Mouse (Mus musculus): Measurements from ENCODE around the gene Top3b. TPM values are rescaled to one million over a fixed set of nuclear protein-coding genes. Genes with fewer than 3 reads are reported as not detected.
"Not testable (repeated sequence)": the region's sequence is repeated elsewhere in the genome, so short reads cannot be mapped to it uniquely, and the experiment has no call there.

Top3b gene
- polyA plus RNA-seq, 1 experiment = 2.5 TPM

GRCm38 (mm10) chr16:16918441-16919117 lies 48.0 kb downstream of the Top3b start:
- Histone ChIP-seq H3K9me3 (ENCODE audit: control insufficient read depth, low read length) (no peaks in the 10 kb centered on the region), H3K4me1 (ENCODE audit: control insufficient read depth) (no peaks in the 10 kb centered on the region), H3K4me3 (replicated peaks) (no peak overlapping the region), H3K27me3 (ENCODE audit: control insufficient read depth) (no peaks in the 10 kb centered on the region), H3K36me3 (ENCODE audit: control insufficient read depth) (peaks cover 51% of the 10 kb centered on the region)
- TF ChIP-seq GATA1 (IDR thresholded peaks at IDR 0.05; ENCODE audit: low read length) (no peak), TAL1 (IDR thresholded peaks at IDR 0.05; ENCODE audit: low read length) (no peak)

GRCm38 (mm10) chr16:16921021-16921435 lies 50.5 kb downstream of the Top3b start:
- TF ChIP-seq GATA1 (IDR thresholded peaks at IDR 0.05; ENCODE audit: low read length) (no peak), TAL1 (IDR thresholded peaks at IDR 0.05; ENCODE audit: low read length) (no peak)
- Histone ChIP-seq H3K9me3 (ENCODE audit: control insufficient read depth, low read length) (no peaks in the 10 kb centered on the region), H3K27me3 (ENCODE audit: control insufficient read depth) (no peaks in the 10 kb centered on the region), H3K4me3 (replicated peaks) (no peak overlapping the region), H3K4me1 (ENCODE audit: control insufficient read depth) (no peaks in the 10 kb centered on the region), H3K36me3 (ENCODE audit: control insufficient read depth) (peaks cover 42% of the 10 kb centered on the region)

GRCm38 (mm10) chr16:16924481-16924880 lies 53.9 kb downstream of the Top3b start:
- H3K27me3 ChIP-seq (ENCODE audit: control insufficient read depth) = no peaks in the 10 kb centered on the region
- TF ChIP-seq TAL1 (IDR thresholded peaks at IDR 0.05; ENCODE audit: low read length) (no peak), GATA1 (IDR thresholded peaks at IDR 0.05; ENCODE audit: low read length) (no peak)
- H3K9me3 ChIP-seq (ENCODE audit: control insufficient read depth, low read length) = no peaks in the 10 kb centered on the region
- peaks cover 21% of the 10 kb centered on the region for H3K36me3 ChIP-seq (ENCODE audit: control insufficient read depth)
- no peaks in the 10 kb centered on the region for H3K4me1 ChIP-seq (ENCODE audit: control insufficient read depth)
- no peak overlapping the region for H3K4me3 ChIP-seq (replicated peaks)

GRCm38 (mm10) chr16:16926536-16926935 lies 56.0 kb downstream of the Top3b start:
- Histone ChIP-seq H3K4me1 (ENCODE audit: control insufficient read depth) (no peaks in the 10 kb centered on the region), H3K27me3 (ENCODE audit: control insufficient read depth) (no peaks in the 10 kb centered on the region), H3K9me3 (ENCODE audit: control insufficient read depth, low read length) (no peaks in the 10 kb centered on the region), H3K4me3 (replicated peaks) (no peak overlapping the region), H3K36me3 (ENCODE audit: control insufficient read depth) (peaks cover 11% of the 10 kb centered on the region)
- TF ChIP-seq TAL1 (IDR thresholded peaks at IDR 0.05; ENCODE audit: low read length) = no peak
- TF ChIP-seq GATA1 (IDR thresholded peaks at IDR 0.05; ENCODE audit: low read length) = no peak

GRCm38 (mm10) chr16:16928908-16929307 lies 58.4 kb downstream of the Top3b start:
- H3K4me3 ChIP-seq (replicated peaks); H3K9me3 ChIP-seq (ENCODE audit: control insufficient read depth, low read length); H3K27me3 ChIP-seq (ENCODE audit: control insufficient read depth); H3K4me1 ChIP-seq (ENCODE audit: control insufficient read depth); H3K36me3 ChIP-seq (ENCODE audit: control insufficient read depth): not testable (repeated sequence)

- TF ChIP-seq TAL1 (IDR thresholded peaks at IDR 0.05; ENCODE audit: low read length) (no peak), GATA1 (IDR thresholded peaks at IDR 0.05; ENCODE audit: low read length) (no peak)
- Histone ChIP-seq H3K9me3 (ENCODE audit: control insufficient read depth, low read length) (no peaks in the 10 kb centered on the region), H3K36me3 (ENCODE audit: control insufficient read depth) (no peaks in the 10 kb centered on the region), H3K4me1 (ENCODE audit: control insufficient read depth) (no peaks in the 10 kb centered on the region), H3K4me3 (replicated peaks) (no peak overlapping the region), H3K27me3 (ENCODE audit: control insufficient read depth) (no peaks in the 10 kb centered on the region)
Observed at GRCm38 (mm10) chr16:16930326-16930725, 59.8 kb downstream of the Top3b start.

GRCm38 (mm10) chr16:16930810-16931296 lies 60.3 kb downstream of the Top3b start:
- Histone ChIP-seq H3K4me1 (ENCODE audit: control insufficient read depth) (no peaks in the 10 kb centered on the region), H3K36me3 (ENCODE audit: control insufficient read depth) (no peaks in the 10 kb centered on the region), H3K27me3 (ENCODE audit: control insufficient read depth) (no peaks in the 10 kb centered on the region), H3K4me3 (replicated peaks) (no peak overlapping the region), H3K9me3 (ENCODE audit: control insufficient read depth, low read length) (no peaks in the 10 kb centered on the region)
- TF ChIP-seq TAL1 (IDR thresholded peaks at IDR 0.05; ENCODE audit: low read length) (no peak), GATA1 (IDR thresholded peaks at IDR 0.05; ENCODE audit: low read length) (no peak)

GRCm38 (mm10) chr16:16939543-16939942 lies 69.0 kb downstream of the Top3b start:
- Histone ChIP-seq H3K36me3 (ENCODE audit: control insufficient read depth) (no peaks in the 10 kb centered on the region), H3K27me3 (ENCODE audit: control insufficient read depth) (no peaks in the 10 kb centered on the region), H3K4me1 (ENCODE audit: control insufficient read depth) (peaks cover 8% of the 10 kb centered on the region), H3K9me3 (ENCODE audit: control insufficient read depth, low read length) (peaks cover 3% of the 10 kb centered on the region; the same call in 1 of the 2 replicates), H3K4me3 (replicated peaks) (no peak overlapping the region)
- TF ChIP-seq GATA1 (IDR thresholded peaks at IDR 0.05; ENCODE audit: low read length) = no peak
- TF ChIP-seq TAL1 (IDR thresholded peaks at IDR 0.05; ENCODE audit: low read length) = no peak

GRCm38 (mm10) chr16:16941078-16941477 lies 70.5 kb downstream of the Top3b start:
- peaks cover 8% of the 10 kb centered on the region for H3K4me1 ChIP-seq (ENCODE audit: control insufficient read depth)
- no peak for TF ChIP-seq GATA1 (IDR thresholded peaks at IDR 0.05; ENCODE audit: low read length)
- no peak for TF ChIP-seq TAL1 (IDR thresholded peaks at IDR 0.05; ENCODE audit: low read length)

More at GRCm38 (mm10) chr16:16941078-16941477, 70.5 kb downstream of the Top3b start:
- no peaks in the 10 kb centered on the region for H3K27me3 ChIP-seq (ENCODE audit: control insufficient read depth)
- H3K4me3 ChIP-seq (replicated peaks) = no peak overlapping the region
- peaks cover 3% of the 10 kb centered on the region; the same call in 1 of the 2 replicates for H3K9me3 ChIP-seq (ENCODE audit: control insufficient read depth, low read length)
- H3K36me3 ChIP-seq (ENCODE audit: control insufficient read depth) = no peaks in the 10 kb centered on the region

Other genes starting within 250 kb of the Top3b start
- gene Olfr19, start 194.3 kb upstream of the Top3b start, polyA plus RNA-seq (2012) = not detected in 2 replicates
- not detected in 2 replicates for gene Spag6l, start 41.3 kb upstream of the Top3b start, polyA plus RNA-seq (2012)
- not detected in 2 replicates for gene Igll1, start 6.8 kb upstream of the Top3b start, polyA plus RNA-seq (2012)
- 0.08 TPM in 1 of 2 replicates, not detected in the other for gene Vpreb1, start 107 bp downstream of the Top3b start, polyA plus RNA-seq (2012)
- 0.06 and 0.07 TPM in 2 replicates for gene Ppm1f, start 25.7 kb downstream of the Top3b start, polyA plus RNA-seq (2012)
- 1.8 and 2.3 TPM in 2 replicates for gene Mapk1, start 112.6 kb downstream of the Top3b start, polyA plus RNA-seq (2012)
- 0.10 TPM in 1 of 2 replicates, not detected in the other for gene Ypel1, start 199.0 kb downstream of the Top3b start, polyA plus RNA-seq (2012)
- gene Ppil2, start 240.5 kb downstream of the Top3b start, polyA plus RNA-seq (2012) = 10.4 and 11.9 TPM in 2 replicates